Mouse (Mus musculus) myocyte (in vitro differentiated cells): ENCODE data around the gene Filip1. TPM values are rescaled to one million over a fixed set of nuclear protein-coding genes. Genes with fewer than 3 reads are reported as not detected.

Experiments used
- H3K27me3 ChIP-seq: one replicate; pipeline ENCODE4 v1.6.1; 2011; ENCODE audit not compliant: control insufficient read depth, insufficient read depth, insufficient read length
- H3K36me3 ChIP-seq: one replicate; pipeline ENCODE4 v1.6.1; 2011; ENCODE audit not compliant: control insufficient read depth, insufficient read depth
- H3K4me2 ChIP-seq: one replicate; pipeline ENCODE4 v1.6.1; 2011; ENCODE audit warnings: low read depth, control low read depth
- H3K4me3 ChIP-seq: one replicate; pipeline ENCODE4 v1.5.1; 2011; ENCODE audit warnings: mild to moderate bottlenecking, control low read depth, moderate library complexity
- H3K79me2 ChIP-seq: one replicate; pipeline ENCODE4 v1.6.1; 2011; ENCODE audit not compliant: control insufficient read depth, insufficient read depth
- H3ac ChIP-seq: one replicate; pipeline ENCODE4 v1.6.1; 2011; ENCODE audit not compliant: control insufficient read depth, insufficient read length
- CEBPB ChIP-seq: IDR thresholded peaks from 2 replicates; pipeline ENCODE4 v1.6.1; 2011; ENCODE audit warnings: mild to moderate bottlenecking, moderate library complexity; ENCODE audit not compliant: poor library complexity, insufficient read depth, severe bottlenecking
- E2F4 ChIP-seq: IDR thresholded peaks from one replicate; pipeline ENCODE4 v1.6.1; 2011; ENCODE audit warnings: mild to moderate bottlenecking, control low read depth, moderate library complexity; ENCODE audit not compliant: insufficient read depth
- MAX ChIP-seq: IDR thresholded peaks from one replicate; pipeline ENCODE4 v1.6.1; 2011; ENCODE audit warnings: low read depth, mild to moderate bottlenecking, control low read depth
- MYOD1 ChIP-seq, 3 experiments: IDR thresholded peaks; one replicate each; pipeline ENCODE4 v1.6.1; 2011; ENCODE audit warnings: control low read depth in 2 of 3, low read depth in 2 of 3, mild to moderate bottlenecking in 2 of 3, moderate library complexity in 1 of 3; ENCODE audit not compliant: insufficient read length in 2 of 3, control insufficient read depth in 1 of 3
- MYOG ChIP-seq, 3 experiments: IDR thresholded peaks; one replicate each; pipeline ENCODE4 v1.6.1; 2011; ENCODE audit warnings: control low read depth in 2 of 3, low read depth in 2 of 3, mild to moderate bottlenecking in 2 of 3; ENCODE audit not compliant: insufficient read length in 2 of 3, control insufficient read depth in 1 of 3, insufficient read depth in 1 of 3
- POLR2A ChIP-seq: IDR thresholded peaks from one replicate; pipeline ENCODE4 v1.6.1; 2011; ENCODE audit warnings: low read depth, mild to moderate bottlenecking, control low read depth, moderate library complexity; ENCODE audit not compliant: insufficient read length
- POLR2AphosphoS2 ChIP-seq: IDR thresholded peaks from one replicate; pipeline ENCODE4 v1.6.1; 2011; ENCODE audit warnings: low read depth, control low read depth; ENCODE audit not compliant: insufficient read length
- REST ChIP-seq: IDR thresholded peaks from one replicate; pipeline ENCODE4 v1.6.1; 2011; ENCODE audit warnings: mild to moderate bottlenecking, control low read depth, moderate library complexity; ENCODE audit not compliant: insufficient read depth, insufficient read length
- SRF ChIP-seq: IDR thresholded peaks from one replicate; pipeline ENCODE4 v1.6.1; 2011; ENCODE audit warnings: low read depth; ENCODE audit not compliant: control insufficient read depth, insufficient read length
- TCF12 ChIP-seq: IDR thresholded peaks from one replicate; pipeline ENCODE4 v1.6.1; 2011; ENCODE audit warnings: mild to moderate bottlenecking, control low read depth; ENCODE audit not compliant: poor library complexity, insufficient read depth, severe bottlenecking
- TCF3 ChIP-seq: IDR thresholded peaks from one replicate; pipeline ENCODE4 v1.6.1; 2011; ENCODE audit warnings: low read depth, control low read depth; ENCODE audit not compliant: insufficient read length
- USF1 ChIP-seq: IDR thresholded peaks from one replicate; pipeline ENCODE4 v1.6.1; 2011; ENCODE audit warnings: low read depth, mild to moderate bottlenecking, control low read depth, moderate library complexity
- polyA plus RNA-seq: library from polyadenylated mRNA; unstranded; fragments of >200 nt; fragmentation: generic; extraction: Trizol; gene quantifications from one replicate; pipeline ENCODE4 v1.2.1, GENCODE M21; 2012; ENCODE audit warnings: missing spikeins

The Filip1 gene
- polyA plus RNA-seq, 1 experiment = 7.0 TPM

GRCm38 (mm10) chr9:79989061-79989460 lies 23.6 kb downstream of the Filip1 start:
- Histone ChIP-seq H3K36me3 (no peaks in the 10 kb centered on the region), H3K4me3 (no peak overlapping the region), H3K27me3 (no peaks in the 10 kb centered on the region), H3K4me2 (no peak overlapping the region), H3ac (no peak overlapping the region), H3K79me2 (no peaks in the 10 kb centered on the region)
- TF ChIP-seq TCF3 = no peak
- TF ChIP-seq POLR2AphosphoS2 = no peak
- no peak for TF ChIP-seq REST
- TF ChIP-seq SRF = no peak
- TF ChIP-seq MYOD1 (IDR thresholded peaks at IDR 0.05; ENCODE audit: control insufficient read depth in 1 of 3, insufficient read length in 2 of 3, low read depth in 2 of 3) = no peak
- TF ChIP-seq MAX = no peak
- TF ChIP-seq TCF12 = no peak
- no peak for TF ChIP-seq USF1

- no peaks in the 10 kb centered on the region for H3K36me3 ChIP-seq
- no peak overlapping the region for H3K4me2 ChIP-seq
- no peak overlapping the region for H3K4me3 ChIP-seq
- TF ChIP-seq SRF = no peak
- no peak for TF ChIP-seq E2F4
- H3K79me2 ChIP-seq = no peaks in the 10 kb centered on the region
- H3ac ChIP-seq = no peak overlapping the region
- H3K27me3 ChIP-seq = no peaks in the 10 kb centered on the region
These were observed 29.4 kb downstream of the Filip1 start for GRCm38 (mm10) chr9:79983244-79983643.

- Histone ChIP-seq H3K4me3 (no peak overlapping the region), H3K79me2 (peaks cover 11% of the 10 kb centered on the region), H3K36me3 (no peaks in the 10 kb centered on the region), H3K27me3 (no peaks in the 10 kb centered on the region), H3K4me2 (no peak overlapping the region), H3ac (no peak overlapping the region)
- TF ChIP-seq POLR2A = no peak
- no peak for TF ChIP-seq USF1
- no peak for TF ChIP-seq SRF
- no peak for TF ChIP-seq POLR2AphosphoS2
- no peak for TF ChIP-seq TCF3
- TF ChIP-seq MYOD1 (IDR thresholded peaks at IDR 0.05; ENCODE audit: control insufficient read depth in 1 of 3, insufficient read length in 2 of 3, low read depth in 2 of 3) = no peak
- TF ChIP-seq TCF12 = no peak
- no peak for TF ChIP-seq REST
- TF ChIP-seq CEBPB = no peak
- TF ChIP-seq MAX = no peak
- TF ChIP-seq MYOG (IDR thresholded peaks at IDR 0.05; ENCODE audit: control insufficient read depth in 1 of 3, insufficient read depth in 1 of 3, insufficient read length in 2 of 3, low read depth in 2 of 3) = no peak
- TF ChIP-seq E2F4 = no peak
These were observed 33.4 kb downstream of the Filip1 start for GRCm38 (mm10) chr9:79979274-79979673.

- H3ac ChIP-seq = no peak overlapping the region
- peak overlapping the region; percentile 63 for H3K4me2 ChIP-seq
- H3K4me3 ChIP-seq = peak overlapping the region; percentile 19
- no peak for TF ChIP-seq E2F4
- no peak for TF ChIP-seq USF1
- no peak for TF ChIP-seq CEBPB
- no peak for TF ChIP-seq REST
- no peak for TF ChIP-seq POLR2A
- TF ChIP-seq SRF = no peak
- TF ChIP-seq MYOG (IDR thresholded peaks at IDR 0.05; ENCODE audit: control insufficient read depth in 1 of 3, insufficient read depth in 1 of 3, insufficient read length in 2 of 3, low read depth in 2 of 3) = no peak
- no peak for TF ChIP-seq POLR2AphosphoS2
- TF ChIP-seq MAX = no peak
- TF ChIP-seq MYOD1 (IDR thresholded peaks at IDR 0.05; ENCODE audit: control insufficient read depth in 1 of 3, insufficient read length in 2 of 3, low read depth in 2 of 3) = no peak
- H3K36me3 ChIP-seq = no peaks in the 10 kb centered on the region
- peaks cover 11% of the 10 kb centered on the region for H3K79me2 ChIP-seq
- H3K27me3 ChIP-seq = no peaks in the 10 kb centered on the region
These were observed 34.2 kb downstream of the Filip1 start for GRCm38 (mm10) chr9:79978228-79979024.

- H3K36me3 ChIP-seq = no peaks in the 10 kb centered on the region
- peak overlapping the region; percentile 63 for H3K4me2 ChIP-seq
- H3K27me3 ChIP-seq = no peaks in the 10 kb centered on the region
- peaks cover 11% of the 10 kb centered on the region for H3K79me2 ChIP-seq
- no peak overlapping the region for H3ac ChIP-seq
- TF ChIP-seq MYOD1 (IDR thresholded peaks at IDR 0.05; ENCODE audit: control insufficient read depth in 1 of 3, insufficient read length in 2 of 3, low read depth in 2 of 3) (peak in 2 of 3 experiments; percentile 73 to 85), MYOG (IDR thresholded peaks at IDR 0.05; ENCODE audit: control insufficient read depth in 1 of 3, insufficient read depth in 1 of 3, insufficient read length in 2 of 3, low read depth in 2 of 3) (peak; percentile 73 to 90 (median 76)), POLR2AphosphoS2 (no peak), TCF3 (no peak), E2F4 (no peak), TCF12 (peak; percentile 32), CEBPB (no peak), REST (no peak), SRF (no peak), MAX (no peak), USF1 (no peak), POLR2A (peak; percentile 14)
- H3K4me3 ChIP-seq = peak overlapping the region; percentile 19
These were observed 35.1 kb downstream of the Filip1 start for GRCm38 (mm10) chr9:79977549-79977971.
